Mouse (Mus musculus) liver, embryonic 16.5 days (tissue): ENCODE measurements at regions not wholly inside any gene's neighbourhood (a gene's known extent, or its start where the extent isn't known, plus 50 kb on each side); places are given as distances from the start of the nearest gene placed in this dataset.

Source experiments
- ATAC-seq: fragments of 200-750 bp; cut with Nextera tagmentation; 2 replicates; pipeline ENCODE4 v1.8.0; 2017; ENCODE audit warnings: low read depth, mild to moderate bottlenecking, moderate number of reproducible peaks, moderate library complexity
- H3K27ac ChIP-seq: fragments of 300-500 bp; sonication (generic); 2 replicates; pipeline ENCODE4 v1.5.1; 2014; ENCODE audit warnings: mild to moderate bottlenecking, low read length
- H3K27me3 ChIP-seq: fragments of 300-500 bp; sonication (generic); 2 replicates; pipeline ENCODE4 v1.6.1; 2014; ENCODE audit warnings: low read depth, low read length, mixed read lengths; ENCODE audit not compliant: control insufficient read depth, insufficient read depth
- H3K36me3 ChIP-seq: fragments of 300-500 bp; sonication (generic); 2 replicates; pipeline ENCODE4 v1.6.1; 2014; ENCODE audit warnings: mild to moderate bottlenecking; ENCODE audit not compliant: control insufficient read depth, insufficient read depth
- H3K4me1 ChIP-seq: fragments of 300-500 bp; sonication (generic); 2 replicates; pipeline ENCODE4 v1.6.1; 2014; ENCODE audit warnings: low read depth, low read length, mixed read lengths; ENCODE audit not compliant: control insufficient read depth
- H3K4me2 ChIP-seq: fragments of 300-500 bp; sonication (generic); 2 replicates; pipeline ENCODE4 v1.6.1; 2014; ENCODE audit warnings: low read depth, low read length, mixed read lengths
- H3K4me3 ChIP-seq: fragments of 300-500 bp; sonication (generic); 2 replicates; pipeline ENCODE4 v1.5.1; 2014; ENCODE audit warnings: low read depth, mild to moderate bottlenecking, low read length
- H3K9ac ChIP-seq: fragments of 300-500 bp; sonication (generic); 2 replicates; pipeline ENCODE4 v1.6.1; 2014; ENCODE audit warnings: low read depth, low read length
- H3K9me3 ChIP-seq: fragments of 300-500 bp; sonication (generic); replicated peaks from 2 replicates; pipeline ENCODE4 v1.6.1; 2016; ENCODE audit warnings: low read length; ENCODE audit not compliant: control insufficient read depth
- WGBS: fragments of 180-500 bp; shearing (Covaris S2); extraction: QIAGEN DNeasy Blood & Tissue Kit; methylation state at CpG from one replicate; pipeline ENCODE4 v1.1.7; 2014; ENCODE audit not compliant: insufficient replicate concordance; 5-methylcytosine and 5-hydroxymethylcytosine counted together

GRCm38 (mm10) chr1:83896650-83897049 is 467.3 kb downstream of the Pid1 start:
- Histone ChIP-seq H3K4me1 (no peaks in the 10 kb centered on the region), H3K4me2 (no peak overlapping the region), H3K36me3 (no peaks in the 10 kb centered on the region), H3K27me3 (no peaks in the 10 kb centered on the region), H3K4me3 (no peak overlapping the region), H3K9me3 (no peaks in the 10 kb centered on the region), H3K27ac (no peak overlapping the region), H3K9ac (no peak overlapping the region)
- 26% methylated on average over 5 of the region's 5 CpGs for WGBS
- no peak for ATAC-seq

DNA sequence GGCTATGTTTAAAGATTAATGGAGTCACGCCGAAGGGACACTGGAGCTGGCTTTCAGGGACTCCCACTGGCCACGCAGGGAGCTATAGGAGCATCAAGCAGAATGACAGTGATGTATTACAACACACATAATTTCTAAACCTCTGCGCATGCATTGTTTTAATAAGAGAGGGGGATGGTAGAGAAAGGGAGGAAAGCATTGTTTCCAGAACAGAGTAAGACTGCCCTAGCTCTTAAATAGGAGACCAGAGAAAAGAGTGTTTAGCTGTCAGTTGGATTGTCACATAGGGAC is 471.1 kb upstream of the Sphkap start:
- Histone ChIP-seq H3K4me2 (no peak overlapping the region), H3K4me3 (no peak overlapping the region), H3K27me3 (no peaks in the 10 kb centered on the region), H3K4me1 (no peaks in the 10 kb centered on the region), H3K27ac (no peak overlapping the region), H3K9me3 (no peaks in the 10 kb centered on the region), H3K9ac (no peak overlapping the region), H3K36me3 (no peaks in the 10 kb centered on the region)
- no peak for ATAC-seq
- 69% methylated on average over 4 of the region's 4 CpGs for WGBS

GRCm38 (mm10) chr1:83878330-83879108 is 470.5 kb upstream of the Sphkap start:
- 66% methylated on average over 8 of the region's 8 CpGs for WGBS
- Histone ChIP-seq H3K4me1 (no peaks in the 10 kb centered on the region), H3K9me3 (no peaks in the 10 kb centered on the region), H3K9ac (no peak overlapping the region), H3K36me3 (no peaks in the 10 kb centered on the region), H3K4me2 (no peak overlapping the region), H3K27ac (no peak overlapping the region), H3K27me3 (no peaks in the 10 kb centered on the region), H3K4me3 (no peak overlapping the region)
- no peak for ATAC-seq

DNA sequence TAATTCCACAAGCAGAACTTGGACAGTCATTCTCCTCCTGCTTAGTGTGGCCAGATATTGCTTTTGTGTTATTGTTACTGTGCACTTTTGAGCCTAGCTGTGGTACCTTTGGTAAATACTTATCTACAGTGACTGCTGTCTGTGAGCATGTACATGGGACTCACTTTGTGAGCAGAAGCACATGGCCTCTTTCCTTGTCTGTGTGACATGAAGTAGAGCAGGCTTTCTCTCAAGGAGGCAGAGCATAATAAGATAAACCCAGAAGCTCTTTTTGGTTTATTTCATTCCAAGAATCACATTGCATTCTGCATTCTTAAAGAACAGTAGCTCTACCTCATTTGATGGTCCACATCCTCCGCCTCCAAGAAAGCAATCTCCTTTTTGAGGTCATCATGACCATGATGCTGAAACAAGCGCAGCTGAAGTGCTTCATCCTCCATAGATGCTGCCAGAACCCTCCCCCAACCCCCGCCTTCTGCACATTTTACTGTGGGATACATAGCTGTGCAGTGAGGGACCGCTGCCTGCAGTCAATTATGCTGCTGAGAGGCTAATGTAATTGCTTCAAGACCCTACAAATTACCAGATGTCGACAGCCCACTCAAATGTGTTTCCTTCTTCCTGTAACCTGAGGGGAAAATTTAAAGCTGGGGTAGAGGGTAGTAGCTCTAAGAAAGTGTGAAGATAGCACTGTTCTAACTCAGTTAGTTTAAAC is 463.0 kb upstream of the Sphkap start:
- H3K27ac ChIP-seq: no peak overlapping the region
- H3K4me3 ChIP-seq: no peak overlapping the region
- H3K9me3 ChIP-seq: no peaks in the 10 kb centered on the region
- no peaks in the 10 kb centered on the region for H3K36me3 ChIP-seq
- H3K27me3 ChIP-seq: no peaks in the 10 kb centered on the region
- 44% methylated on average over 5 of the region's 5 CpGs for WGBS
- H3K4me2 ChIP-seq: no peak overlapping the region
- H3K4me1 ChIP-seq: no peaks in the 10 kb centered on the region
- ATAC-seq: no peak
- H3K9ac ChIP-seq: no peak overlapping the region

GRCm38 (mm10) chr1:83869046-83869445 is 461.0 kb upstream of the Sphkap start:
- H3K4me3 ChIP-seq: no peak overlapping the region
- H3K4me2 ChIP-seq: no peak overlapping the region
- no peak overlapping the region for H3K27ac ChIP-seq
- no peak for ATAC-seq
- no peaks in the 10 kb centered on the region for H3K36me3 ChIP-seq
- WGBS: 72% methylated on average over 2 of the region's 2 CpGs
- H3K9me3 ChIP-seq: no peaks in the 10 kb centered on the region
- no peaks in the 10 kb centered on the region for H3K27me3 ChIP-seq
- no peak overlapping the region for H3K9ac ChIP-seq
- H3K4me1 ChIP-seq: no peaks in the 10 kb centered on the region

DNA sequence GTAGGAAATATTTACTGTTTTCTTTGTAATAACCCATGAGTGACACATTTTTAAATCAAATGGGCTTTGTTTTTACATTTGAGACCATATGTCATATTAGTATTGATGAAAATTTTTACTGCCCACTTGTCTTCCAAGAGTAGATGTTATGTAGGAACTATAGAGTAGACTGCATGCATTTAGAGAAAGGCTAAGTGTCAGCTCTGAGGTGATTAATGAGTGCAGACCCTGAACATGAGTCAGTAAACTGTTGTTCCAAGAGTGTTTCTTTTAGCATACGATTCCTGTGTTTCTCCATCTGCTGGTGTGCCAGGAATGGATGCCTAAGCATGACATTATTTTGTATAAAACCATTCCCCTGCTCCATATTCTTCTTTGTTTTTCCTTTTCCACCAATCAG is 454.5 kb upstream of the Sphkap start:
- Histone ChIP-seq H3K4me3 (no peak overlapping the region), H3K4me1 (no peaks in the 10 kb centered on the region), H3K9me3 (no peaks in the 10 kb centered on the region), H3K27me3 (no peaks in the 10 kb centered on the region), H3K9ac (no peak overlapping the region), H3K27ac (no peak overlapping the region), H3K4me2 (no peak overlapping the region), H3K36me3 (no peaks in the 10 kb centered on the region)
- no peak for ATAC-seq
- 45% methylated on average over 1 of the region's 1 CpGs for WGBS

DNA sequence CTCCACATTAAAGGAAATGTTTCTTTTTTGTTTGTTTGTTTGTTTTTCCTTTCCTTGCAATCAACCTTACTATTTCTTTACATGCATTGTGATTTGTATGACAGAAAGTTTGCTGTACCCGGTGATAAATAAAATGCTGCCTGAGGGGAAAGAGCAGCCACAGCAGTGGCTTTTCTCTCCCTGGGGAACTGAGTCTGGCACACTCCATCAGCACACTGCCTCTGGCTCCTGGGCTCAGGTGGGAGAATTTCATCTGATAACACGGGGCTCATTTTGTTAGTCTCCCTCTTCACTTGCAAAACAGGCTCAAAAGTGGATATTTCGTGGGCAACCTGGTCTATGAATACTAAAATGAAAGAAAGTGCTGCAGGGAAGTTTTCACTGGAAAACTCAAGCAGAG is 454.1 kb upstream of the Sphkap start:
- no peaks in the 10 kb centered on the region for H3K4me1 ChIP-seq
- no peak overlapping the region for H3K27ac ChIP-seq
- H3K9me3 ChIP-seq: no peaks in the 10 kb centered on the region
- H3K4me2 ChIP-seq: no peak overlapping the region
- H3K27me3 ChIP-seq: no peaks in the 10 kb centered on the region
- H3K9ac ChIP-seq: no peak overlapping the region
- no peaks in the 10 kb centered on the region for H3K36me3 ChIP-seq
- H3K4me3 ChIP-seq: no peak overlapping the region
- no peak for ATAC-seq
- 37% methylated on average over 3 of the region's 3 CpGs for whole genome bisulfite sequencing

GRCm38 (mm10) chr1:83859732-83860424 is 451.9 kb upstream of the Sphkap start:
- H3K27me3 ChIP-seq: no peaks in the 10 kb centered on the region
- H3K4me1 ChIP-seq: no peaks in the 10 kb centered on the region
- H3K36me3 ChIP-seq: no peaks in the 10 kb centered on the region
- no peak overlapping the region for H3K27ac ChIP-seq
- no peak overlapping the region for H3K9ac ChIP-seq
- WGBS: 56% methylated on average over 3 of the region's 3 CpGs
- H3K4me2 ChIP-seq: no peak overlapping the region
- no peak for ATAC-seq
- no peak overlapping the region for H3K4me3 ChIP-seq
- H3K9me3 ChIP-seq: no peaks in the 10 kb centered on the region

DNA sequence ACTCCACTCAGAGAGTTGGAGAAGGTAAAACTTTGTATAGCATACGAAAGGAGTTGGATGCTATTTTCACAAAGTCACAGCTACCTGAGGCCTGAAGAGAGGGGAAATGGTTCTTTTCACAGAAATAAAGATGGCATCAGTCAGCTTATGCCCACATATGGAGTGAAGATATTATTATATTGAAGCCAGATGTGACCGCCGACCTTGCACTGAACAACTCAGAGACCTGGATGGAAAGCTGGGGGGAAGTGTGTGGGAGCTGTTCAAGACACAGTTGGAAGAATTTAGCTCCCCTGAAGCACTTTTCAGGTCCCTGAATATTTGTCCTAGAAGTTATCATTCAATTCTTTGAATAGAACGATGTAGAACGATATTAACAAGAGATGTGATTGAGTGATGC is 446.0 kb upstream of the Sphkap start:
- H3K9me3 ChIP-seq: no peaks in the 10 kb centered on the region
- H3K27ac ChIP-seq: no peak overlapping the region
- H3K9ac ChIP-seq: no peak overlapping the region
- 69% methylated on average over 5 of the region's 5 CpGs for WGBS
- no peaks in the 10 kb centered on the region for H3K4me1 ChIP-seq
- no peak for ATAC-seq
- no peaks in the 10 kb centered on the region for H3K27me3 ChIP-seq
- no peak overlapping the region for H3K4me2 ChIP-seq
- H3K36me3 ChIP-seq: no peaks in the 10 kb centered on the region
- H3K4me3 ChIP-seq: no peak overlapping the region
